Mouse (Mus musculus): Measurements from ENCODE around the gene Atg9b.

Atg9b gene

GRCm38 (mm10) chr5:24391864-24392263, at the start of gene Atg9b:
Atg9b (minus strand) TSS chr5:24392143.
- DNase-seq, result no peak

- no peak for DNase-seq
Observed at GRCm38 (mm10) chr5:24441187-24441586, 49.2 kb upstream of the Atg9b start.

- no peak for DNase-seq
Observed at GRCm38 (mm10) chr5:24433993-24434392, 42.0 kb upstream of the Atg9b start.

- no peak for DNase-seq
Observed at GRCm38 (mm10) chr5:24428596-24428995, 36.7 kb upstream of the Atg9b start.

GRCm38 (mm10) chr5:24427981-24428402, 36.0 kb upstream of the Atg9b start:
- DNase-seq, result no peak

GRCm38 (mm10) chr5:24427285-24427633, 35.3 kb upstream of the Atg9b start:
- no peak for DNase-seq

- DNase-seq, result no peak
Observed at GRCm38 (mm10) chr5:24426556-24427284, 34.8 kb upstream of the Atg9b start.

GRCm38 (mm10) chr5:24426037-24426432, 34.1 kb upstream of the Atg9b start:
- DNase-seq, result no peak

GRCm38 (mm10) chr5:24425421-24426036, 33.6 kb upstream of the Atg9b start:
- no peak for DNase-seq

- DNase-seq, result peak; percentile 80
Observed at GRCm38 (mm10) chr5:24424861-24425411, 33.0 kb upstream of the Atg9b start.

GRCm38 (mm10) chr5:24424004-24424781, 32.2 kb upstream of the Atg9b start:
- peak; percentile 57 for DNase-seq

GRCm38 (mm10) chr5:24423129-24424003, 31.4 kb upstream of the Atg9b start, which contains the start of the genes Cdk5 and Slc4a2:
Cdk5 (minus strand) TSS chr5:24423530.
Slc4a2 (plus strand) TSS chr5:24423837.
- peak; percentile 100 for DNase-seq

GRCm38 (mm10) chr5:24420381-24420780, 28.4 kb upstream of the Atg9b start:
- DNase-seq, result no peak

- no peak for DNase-seq
Observed at GRCm38 (mm10) chr5:24417587-24417986, 25.6 kb upstream of the Atg9b start.

- DNase-seq, result peak; percentile 78
Observed at GRCm38 (mm10) chr5:24416222-24416736, 24.3 kb upstream of the Atg9b start.

- no peak for DNase-seq
Observed at GRCm38 (mm10) chr5:24413938-24414337, 22.0 kb upstream of the Atg9b start.

GRCm38 (mm10) chr5:24413042-24413693, 21.2 kb upstream of the Atg9b start, which contains the start of gene Asic3:
Asic3 (plus strand) TSS chr5:24413392.
- no peak for DNase-seq

GRCm38 (mm10) chr5:24412063-24412462, 20.1 kb upstream of the Atg9b start:
- DNase-seq, result no peak

GRCm38 (mm10) chr5:24409466-24409865, 17.5 kb upstream of the Atg9b start:
- no peak for DNase-seq

GRCm38 (mm10) chr5:24408651-24409050, 16.7 kb upstream of the Atg9b start:
- peak; percentile 62 for DNase-seq

- DNase-seq, result no peak
Observed at GRCm38 (mm10) chr5:24405389-24405876, 13.5 kb upstream of the Atg9b start.
